Mouse (Mus musculus) heart, embryonic 11.5 days (tissue): ENCODE measurements around the gene Arhgef3. TPM values are rescaled to one million over a fixed set of nuclear protein-coding genes. Genes with fewer than 3 reads are reported as not detected.

ENCODE experiments used
- ATAC-seq: fragments of 200-750 bp; cut with Nextera tagmentation; replicated peaks from 2 replicates; pipeline ENCODE4 v1.8.0; 2017; ENCODE audit warnings: moderate library complexity; ENCODE audit not compliant: insufficient number of reproducible peaks, low FRiP score, low TSS enrichment
- H3K27ac ChIP-seq: fragments of 300-500 bp; sonication (generic); 2 replicates; pipeline ENCODE4 v1.5.1; 2014; ENCODE audit warnings: mild to moderate bottlenecking, low read depth, low read length
- H3K27me3 ChIP-seq: fragments of 300-500 bp; sonication (generic); 2 replicates; pipeline ENCODE4 v1.6.1; 2014; ENCODE audit warnings: mild to moderate bottlenecking, low read length, mixed read lengths; ENCODE audit not compliant: control insufficient read depth, insufficient read depth
- H3K36me3 ChIP-seq: fragments of 300-500 bp; sonication (generic); 2 replicates; pipeline ENCODE4 v1.6.1; 2014; ENCODE audit warnings: mild to moderate bottlenecking, low read length, moderate library complexity, mixed read lengths; ENCODE audit not compliant: control insufficient read depth, insufficient read depth
- H3K4me1 ChIP-seq: fragments of 300-500 bp; sonication (generic); 2 replicates; pipeline ENCODE4 v1.6.1; 2014; ENCODE audit warnings: low read length; ENCODE audit not compliant: control insufficient read depth, insufficient read depth
- H3K4me2 ChIP-seq: fragments of 300-500 bp; sonication (generic); 2 replicates; pipeline ENCODE4 v1.6.1; 2014; ENCODE audit warnings: mild to moderate bottlenecking, moderate library complexity
- H3K4me3 ChIP-seq: fragments of 300-500 bp; sonication (generic); 2 replicates; pipeline ENCODE4 v1.5.1; 2014; ENCODE audit warnings: low read depth, low read length
- H3K9ac ChIP-seq: fragments of 300-500 bp; sonication (generic); 2 replicates; pipeline ENCODE4 v1.6.1; 2014; ENCODE audit warnings: mild to moderate bottlenecking, low read depth, low read length, moderate library complexity
- H3K9me3 ChIP-seq: fragments of 300-500 bp; sonication (generic); replicated peaks from 2 replicates; pipeline ENCODE4 v1.6.1; 2016; ENCODE audit warnings: low read length; ENCODE audit not compliant: control insufficient read depth
- WGBS: fragments of 180-500 bp; shearing (Covaris S2); extraction: QIAGEN DNeasy Blood & Tissue Kit; methylation state at CpG from one replicate; pipeline ENCODE4 v1.1.7; 2014; ENCODE audit not compliant: insufficient replicate concordance; 5-methylcytosine and 5-hydroxymethylcytosine counted together
- polyA plus RNA-seq: library from polyadenylated mRNA; unstranded; fragments of >200 nt; fragmentation: Nextera tagmentation; extraction: Ambion mirVana; gene quantifications from 2 replicates; pipeline ENCODE4 v1.2.1, GENCODE M21; 2014

The Arhgef3 gene
- polyA plus RNA-seq, 1 experiment from 2014 or later = 10.1 TPM

GRCm38 (mm10) chr14:27390663-27391062 lies 276.0 kb downstream of the Arhgef3 start:
- H3K36me3 ChIP-seq = no peaks in the 10 kb centered on the region
- 0 out of 2 replicates have a peak, but pooled peaks cover 2% of the 10 kb centered on the region for H3K4me1 ChIP-seq
- no peak overlapping the region for H3K9ac ChIP-seq
- no peak overlapping the region for H3K27ac ChIP-seq
- H3K4me2 ChIP-seq = no peak overlapping the region
- 76% methylated on average over 7 of the region's 7 CpGs for WGBS
- no peaks in the 10 kb centered on the region for H3K27me3 ChIP-seq
- H3K4me3 ChIP-seq = no peak overlapping the region
- H3K9me3 ChIP-seq = no peaks in the 10 kb centered on the region
- ATAC-seq = no peak

DNA sequence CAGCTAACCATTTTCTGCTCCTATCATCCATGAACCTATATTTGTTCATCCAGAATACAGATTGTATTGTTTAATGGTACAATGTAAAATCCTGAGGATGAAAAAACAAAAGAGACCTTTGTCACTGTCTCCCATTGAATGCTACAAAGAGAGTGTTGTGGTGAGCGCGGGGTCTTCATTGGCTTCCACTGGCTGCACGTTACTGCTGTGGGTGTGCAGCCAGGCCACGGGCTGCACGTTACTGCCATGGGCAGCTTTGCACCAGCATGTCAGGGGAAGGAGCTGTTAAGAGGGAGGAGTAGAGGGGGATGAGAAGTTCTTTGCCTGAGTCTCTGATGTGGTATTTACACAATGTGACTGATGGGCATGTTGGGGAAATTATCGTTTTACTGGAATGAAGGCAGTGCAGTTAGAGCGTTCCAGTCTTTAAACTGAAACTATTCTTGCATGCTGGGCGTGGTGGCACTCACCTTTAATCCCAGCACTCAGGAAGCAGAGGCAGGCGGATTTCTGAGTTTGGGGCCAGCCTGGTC lies 277.1 kb downstream of the Arhgef3 start:
- no peaks in the 10 kb centered on the region for H3K36me3 ChIP-seq
- WGBS = 80% methylated on average over 9 of the region's 9 CpGs

GRCm38 (mm10) chr14:27392660-27393059 lies 278.0 kb downstream of the Arhgef3 start:
- WGBS = 85% methylated on average over 2 of the region's 2 CpGs

More for the DNA sequence above, 277.1 kb downstream of the Arhgef3 start:
- Histone ChIP-seq H3K27ac (no peak overlapping the region), H3K4me3 (no peak overlapping the region), H3K4me1 (0 out of 2 replicates have a peak, but pooled peaks cover 2% of the 10 kb centered on the region), H3K9ac (no peak overlapping the region), H3K9me3 (no peaks in the 10 kb centered on the region), H3K4me2 (no peak overlapping the region), H3K27me3 (no peaks in the 10 kb centered on the region)
- no peak for ATAC-seq

GRCm38 (mm10) chr14:27393806-27394205 lies 279.1 kb downstream of the Arhgef3 start:
- no peak for ATAC-seq
- Histone ChIP-seq H3K4me1 (0 out of 2 replicates have a peak, but pooled peaks cover 2% of the 10 kb centered on the region), H3K4me3 (no peak overlapping the region), H3K9me3 (no peaks in the 10 kb centered on the region), H3K36me3 (no peaks in the 10 kb centered on the region), H3K4me2 (no peak overlapping the region), H3K27ac (no peak overlapping the region), H3K27me3 (no peaks in the 10 kb centered on the region), H3K9ac (no peak overlapping the region)
- 39% methylated on average over 10 of the region's 10 CpGs for WGBS

More at GRCm38 (mm10) chr14:27392660-27393059, 278.0 kb downstream of the Arhgef3 start:
- H3K27ac ChIP-seq = no peak overlapping the region
- ATAC-seq = no peak
- no peak overlapping the region for H3K4me3 ChIP-seq
- 0 out of 2 replicates have a peak, but pooled peaks cover 2% of the 10 kb centered on the region for H3K4me1 ChIP-seq
- H3K36me3 ChIP-seq = no peaks in the 10 kb centered on the region
- no peak overlapping the region for H3K9ac ChIP-seq
- no peak overlapping the region for H3K4me2 ChIP-seq
- no peaks in the 10 kb centered on the region for H3K9me3 ChIP-seq
- no peaks in the 10 kb centered on the region for H3K27me3 ChIP-seq

GRCm38 (mm10) chr14:27396424-27396823 lies 281.7 kb downstream of the Arhgef3 start:
- H3K27ac ChIP-seq = no peak overlapping the region
- H3K4me1 ChIP-seq = 0 out of 2 replicates have a peak, but pooled peaks cover 2% of the 10 kb centered on the region
- no peaks in the 10 kb centered on the region for H3K36me3 ChIP-seq
- H3K4me3 ChIP-seq = no peak overlapping the region
- no peaks in the 10 kb centered on the region for H3K27me3 ChIP-seq
- ATAC-seq = no peak
- 76% methylated on average over 7 of the region's 7 CpGs for WGBS
- H3K9me3 ChIP-seq = no peaks in the 10 kb centered on the region
- H3K4me2 ChIP-seq = no peak overlapping the region
- H3K9ac ChIP-seq = no peak overlapping the region

GRCm38 (mm10) chr14:27397526-27397925 lies 282.8 kb downstream of the Arhgef3 start:
- ATAC-seq = no peak
- Histone ChIP-seq H3K4me2 (no peak overlapping the region), H3K4me3 (no peak overlapping the region), H3K9ac (no peak overlapping the region), H3K4me1 (0 out of 2 replicates have a peak, but pooled peaks cover 2% of the 10 kb centered on the region), H3K27ac (no peak overlapping the region), H3K36me3 (no peaks in the 10 kb centered on the region), H3K9me3 (no peaks in the 10 kb centered on the region), H3K27me3 (no peaks in the 10 kb centered on the region)
- WGBS = 81% methylated on average over 6 of the region's 6 CpGs

DNA sequence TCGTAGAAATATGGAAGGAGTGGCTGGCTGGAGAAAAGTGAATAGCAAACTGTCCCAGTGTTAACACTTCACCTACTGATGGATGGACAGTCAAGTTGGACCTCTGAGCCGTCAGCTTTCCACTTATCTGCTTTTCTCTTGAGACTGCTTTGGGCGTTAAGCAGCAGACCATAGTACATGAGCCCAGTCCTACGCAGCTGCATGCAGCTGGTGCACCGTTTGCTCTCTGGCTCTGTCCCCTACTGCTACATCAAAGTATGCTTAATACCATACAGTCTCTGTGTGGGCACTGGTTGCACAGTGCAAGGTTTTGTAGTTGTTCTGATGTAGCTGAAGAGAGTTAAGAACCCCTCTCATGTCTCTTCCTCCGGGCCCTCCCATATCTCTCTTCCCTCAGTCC lies 285.8 kb downstream of the Arhgef3 start:
- Histone ChIP-seq H3K4me3 (no peak overlapping the region), H3K27ac (no peak overlapping the region), H3K27me3 (no peaks in the 10 kb centered on the region), H3K9me3 (no peaks in the 10 kb centered on the region), H3K36me3 (no peaks in the 10 kb centered on the region), H3K9ac (no peak overlapping the region), H3K4me1 (no peaks in the 10 kb centered on the region), H3K4me2 (no peak overlapping the region)
- no peak for ATAC-seq
- 61% methylated on average over 6 of the region's 6 CpGs for WGBS

- Histone ChIP-seq H3K27me3 (no peaks in the 10 kb centered on the region), H3K4me2 (no peak overlapping the region), H3K4me3 (no peak overlapping the region), H3K27ac (no peak overlapping the region), H3K9me3 (no peaks in the 10 kb centered on the region), H3K4me1 (no peaks in the 10 kb centered on the region), H3K9ac (no peak overlapping the region), H3K36me3 (no peaks in the 10 kb centered on the region)
- 67% methylated on average over 12 of the region's 12 CpGs for WGBS
- ATAC-seq = no peak
These were observed 287.1 kb downstream of the Arhgef3 start for GRCm38 (mm10) chr14:27401717-27402278.
